Mouse (Mus musculus) lung, postnatal 0 days (tissue): ENCODE results near the gene Nosip. TPM values are rescaled to one million over a fixed set of nuclear protein-coding genes. Genes with fewer than 3 reads are reported as not detected.
A peak's percentile ranks its signal among the peaks of the same experiment; 100 is the strongest.
"Not testable (repeated sequence)": the region's sequence is repeated elsewhere in the genome, so short reads cannot be mapped to it uniquely, and the experiment has no call there.

Experiments
- ATAC-seq: fragments of 200-750 bp; cut with Nextera tagmentation; 2 replicates; pipeline ENCODE4 v1.8.0; 2017; ENCODE audit warnings: moderate library complexity
- DNase-seq: peaks from one replicate; pipeline ENCODE4 v3.0.0-alpha.2; 2016; ENCODE audit warnings: low spot score
- H3K27ac ChIP-seq: fragments of 300-500 bp; sonication (generic); 2 replicates; pipeline ENCODE4 v1.5.1; 2014; ENCODE audit warnings: antibody characterized with exemption, mild to moderate bottlenecking, low read length, mixed read lengths
- H3K27me3 ChIP-seq: fragments of 300-500 bp; sonication (generic); replicated peaks from 2 replicates; pipeline ENCODE4 v1.6.1; 2014; ENCODE audit warnings: low read length, mixed read lengths; ENCODE audit not compliant: insufficient read depth
- H3K36me3 ChIP-seq: fragments of 300-500 bp; sonication (generic); 2 replicates; pipeline ENCODE4 v1.6.1; 2014; ENCODE audit warnings: low read length, mixed read lengths; ENCODE audit not compliant: insufficient read depth
- H3K4me1 ChIP-seq: fragments of 300-500 bp; sonication (generic); 2 replicates; pipeline ENCODE4 v1.6.1; 2014; ENCODE audit warnings: antibody characterized with exemption, low read depth, low read length, mixed read lengths; ENCODE audit not compliant: insufficient read depth
- H3K4me2 ChIP-seq: fragments of 300-500 bp; sonication (generic); replicated peaks from 2 replicates; pipeline ENCODE4 v1.6.1; 2014; ENCODE audit warnings: low read depth, mild to moderate bottlenecking, low read length, moderate library complexity, mixed read lengths
- H3K4me3 ChIP-seq: fragments of 300-500 bp; sonication (generic); 2 replicates; pipeline ENCODE4 v1.5.1; 2014; ENCODE audit warnings: low read depth, low read length
- H3K9ac ChIP-seq: fragments of 300-500 bp; sonication (generic); replicated peaks from 2 replicates; pipeline ENCODE4 v1.6.1; 2014; ENCODE audit warnings: low read depth, mild to moderate bottlenecking
- H3K9me3 ChIP-seq: fragments of 300-500 bp; sonication (generic); 2 replicates; pipeline ENCODE4 v1.6.1; 2016; ENCODE audit warnings: low read length, mixed read lengths
- CTCF ChIP-seq: IDR thresholded peaks from 2 replicates; pipeline ENCODE4 v1.5.1; 2016; ENCODE audit warnings: antibody characterized with exemption, mild to moderate bottlenecking
- EP300 ChIP-seq: IDR thresholded peaks from 2 replicates; pipeline ENCODE4 v1.6.1; 2016; ENCODE audit warnings: antibody characterized with exemption, mild to moderate bottlenecking, control low read depth
- WGBS: fragments of 180-500 bp; shearing (Covaris S2); extraction: QIAGEN DNeasy Blood & Tissue Kit; methylation state at CpG from one replicate; pipeline ENCODE4 v1.1.7; 2014; 5-methylcytosine and 5-hydroxymethylcytosine counted together
- microRNA counts: library from miRNA; unstranded; fragments of <30 nt; microRNA quantifications from one replicate; lab custom pipeline; 2015
- microRNA-seq: library from miRNA; unstranded; fragments of <30 nt; microRNA quantifications from one replicate; pipeline ENCODE4, GENCODE M21; 2016
- polyA plus RNA-seq: library from polyadenylated mRNA; unstranded; fragments of >200 nt; fragmentation: Nextera tagmentation; extraction: Ambion mirVana; gene quantifications from 2 replicates; pipeline ENCODE4 v1.2.1, GENCODE M21; 2015

Nosip gene
- polyA plus RNA-seq, 1 experiment from 2014 or later: 62.8 TPM

- ATAC-seq (peak; percentile 82), DNase-seq (peak; percentile 100)
- H3K27ac ChIP-seq: peak within 1 kb of the TSS; percentile 70
- H3K4me1 ChIP-seq: peaks cover 12% of the 10 kb centered on the region; the same call in 1 of the 2 replicates
- WGBS: 1% methylated on average over 58 of the region's 59 CpGs
- peaks cover 26% of the 10 kb centered on the region; the same call in 1 of the 2 replicates for H3K36me3 ChIP-seq
- peak within 1 kb of the TSS; percentile 76 for H3K4me3 ChIP-seq
- TF ChIP-seq EP300: peak; percentile 66
- TF ChIP-seq CTCF: no peak
- peak within 1 kb of the TSS; percentile 73 for H3K4me2 ChIP-seq
- H3K9me3 ChIP-seq: no peaks in the 10 kb centered on the region
- peak within 1 kb of the TSS; percentile 82 for H3K9ac ChIP-seq
- H3K27me3 ChIP-seq: no peaks in the 10 kb centered on the region
Measured at GRCm38 (mm10) chr7:45124224-45125143, 62.3 kb downstream of the Nosip start, which contains the start of gene Rps11. TSS of gene Rps11 (minus strand) at chr7:45124439.

GRCm38 (mm10) chr7:45125144-45125600 is 62.9 kb downstream of the Nosip start:
- no peak overlapping the region for H3K27ac ChIP-seq
- 21% methylated on average over 7 of the region's 7 CpGs for WGBS
- peaks cover 12% of the 10 kb centered on the region; the same call in 1 of the 2 replicates for H3K4me1 ChIP-seq
- no peak overlapping the region for H3K9ac ChIP-seq
- H3K9me3 ChIP-seq: no peaks in the 10 kb centered on the region
- TF ChIP-seq CTCF: peak; percentile 40; the same call in 1 of the 2 replicates
- TF ChIP-seq EP300: no peak
- no peaks in the 10 kb centered on the region for H3K27me3 ChIP-seq
- no peak overlapping the region for H3K4me3 ChIP-seq
- peaks cover 21% of the 10 kb centered on the region; the same call in 1 of the 2 replicates for H3K36me3 ChIP-seq
- ATAC-seq (no peak), DNase-seq (no peak)
- no peak overlapping the region for H3K4me2 ChIP-seq

- not testable (repeated sequence) for H3K4me3 ChIP-seq, H3K4me2 ChIP-seq, H3K9me3 ChIP-seq, H3K9ac ChIP-seq, ATAC-seq, H3K27me3 ChIP-seq, DNase-seq, H3K27ac ChIP-seq
- Histone ChIP-seq H3K4me1 (peaks cover 12% of the 10 kb centered on the region; the same call in 1 of the 2 replicates), H3K36me3 (0 out of 2 replicates have a peak, but pooled peaks cover 17% of the 10 kb centered on the region)
- 64% methylated on average over 5 of the region's 5 CpGs for WGBS
Measured at GRCm38 (mm10) chr7:45125649-45126048, 63.4 kb downstream of the Nosip start.

GRCm38 (mm10) chr7:45126147-45126843 is 64.1 kb downstream of the Nosip start:
- Histone ChIP-seq H3K4me3 (no peak overlapping the region), H3K9me3 (no peaks in the 10 kb centered on the region), H3K27ac (no peak overlapping the region), H3K27me3 (no peaks in the 10 kb centered on the region), H3K9ac (no peak overlapping the region), H3K36me3 (0 out of 2 replicates have a peak, but pooled peaks cover 17% of the 10 kb centered on the region), H3K4me2 (no peak overlapping the region), H3K4me1 (peaks cover 12% of the 10 kb centered on the region; the same call in 1 of the 2 replicates)
- TF ChIP-seq CTCF: no peak
- no peak for TF ChIP-seq EP300
- DNase-seq: no peak
- ATAC-seq: no peak
- WGBS: 67% methylated on average over 17 of the region's 17 CpGs

- peak overlapping the region; percentile 69 for H3K4me2 ChIP-seq
- DNase-seq (no peak), ATAC-seq (no peak)
- TF ChIP-seq EP300: no peak
- 0 out of 2 replicates have a peak, but pooled peaks have one; percentile 31 for TF ChIP-seq CTCF
- H3K36me3 ChIP-seq: 0 out of 2 replicates have a peak, but pooled peaks cover 17% of the 10 kb centered on the region
- H3K4me3 ChIP-seq: peak overlapping the region; percentile 81; the same call in 1 of the 2 replicates
- 21% methylated on average over 21 of the region's 21 CpGs for WGBS
- no peaks in the 10 kb centered on the region for H3K9me3 ChIP-seq
- peaks cover 12% of the 10 kb centered on the region; the same call in 1 of the 2 replicates for H3K4me1 ChIP-seq
- H3K9ac ChIP-seq: peak overlapping the region; percentile 92
- H3K27me3 ChIP-seq: no peaks in the 10 kb centered on the region
- no peak overlapping the region for H3K27ac ChIP-seq
Measured at GRCm38 (mm10) chr7:45126844-45127699, 64.8 kb downstream of the Nosip start.

MicroRNAs within 50 kb of the gene (microRNA counts, 519-probe panel; counts per million panel counts)
- 5,767 counts per million, percentile 74 among the panel's probes with 10 or more counts for microRNA mmu-miR-150 (lab: Ali Mortazavi, UCI)

Small RNA genes within 50 kb of the gene (microRNA-seq; reads per million reads assigned to microRNA genes)
- gene Mir150: 234 reads per million, percentile 58 among the genes with 10 or more reads in this experiment
- gene Mir5121: 16.2 reads per million, percentile 28 among the genes with 10 or more reads in this experiment
- not detected for gene Mir7054

Other genes starting within 250 kb of the Nosip start
- gene Nup62, start 246.3 kb upstream of the Nosip start, polyA plus RNA-seq: 22.7 and 23.8 TPM in 2 replicates
- 1.9 and 2.3 TPM in 2 replicates for gene Il4i1, start 246.0 kb upstream of the Nosip start, polyA plus RNA-seq
- gene Atf5, start 245.8 kb upstream of the Nosip start, polyA plus RNA-seq: 6.0 and 6.1 TPM in 2 replicates
- gene Akt1s1, start 213.4 kb upstream of the Nosip start, polyA plus RNA-seq: 84.0 and 89.4 TPM in 2 replicates
- 73.2 and 84.0 TPM in 2 replicates for gene Tbc1d17, start 213.3 kb upstream of the Nosip start, polyA plus RNA-seq
- gene Pnkp, start 205.3 kb upstream of the Nosip start, polyA plus RNA-seq: 39.7 and 41.3 TPM in 2 replicates
- gene Ptov1, start 192.6 kb upstream of the Nosip start, polyA plus RNA-seq: 276 and 288 TPM in 2 replicates
- 54.2 and 62.5 TPM in 2 replicates for gene Med25, start 169.7 kb upstream of the Nosip start, polyA plus RNA-seq
- gene Fuz, start 166.3 kb upstream of the Nosip start, polyA plus RNA-seq: 15.1 and 18.3 TPM in 2 replicates
- 36.1 and 39.4 TPM in 2 replicates for gene Ap2a1, start 132.9 kb upstream of the Nosip start, polyA plus RNA-seq
- gene Tsks, start 119.2 kb upstream of the Nosip start, polyA plus RNA-seq: 0.44 and 0.57 TPM in 2 replicates
- gene Cpt1c, start 87.6 kb upstream of the Nosip start, polyA plus RNA-seq: 5.4 and 5.6 TPM in 2 replicates
- 146 and 159 TPM in 2 replicates for gene Prmt1, start 75.9 kb upstream of the Nosip start, polyA plus RNA-seq
- 90.4 and 96.5 TPM in 2 replicates for gene Irf3, start 64.8 kb upstream of the Nosip start, polyA plus RNA-seq
- gene Bcl2l12, start 63.7 kb upstream of the Nosip start, polyA plus RNA-seq: 29.0 and 33.2 TPM in 2 replicates
- 18.1 and 20.5 TPM in 2 replicates for gene Scaf1, start 46.1 kb upstream of the Nosip start, polyA plus RNA-seq
- gene Rras, start 44.5 kb upstream of the Nosip start, polyA plus RNA-seq: 160 TPM in 2 replicates
- 6.4 and 6.7 TPM in 2 replicates for gene Prr12, start 9.5 kb upstream of the Nosip start, polyA plus RNA-seq
- 36.8 and 40.8 TPM in 2 replicates for gene Prrg2, start 248 bp downstream of the Nosip start, polyA plus RNA-seq
- gene Rcn3, start 29.8 kb downstream of the Nosip start, polyA plus RNA-seq: 158 and 162 TPM in 2 replicates
- 138 and 143 TPM in 2 replicates for gene Fcgrt, start 41.4 kb downstream of the Nosip start, polyA plus RNA-seq
- gene Rps11, start 62.0 kb downstream of the Nosip start, polyA plus RNA-seq: 972 and 1,016 TPM in 2 replicates
- 1,107 and 1,148 TPM in 2 replicates for gene Rpl13a, start 66.3 kb downstream of the Nosip start, polyA plus RNA-seq
- 0.62 and 0.96 TPM in 2 replicates for gene Gm45713, start 73.8 kb downstream of the Nosip start, polyA plus RNA-seq
- 5.1 and 6.1 TPM in 2 replicates for gene Flt3l, start 74.0 kb downstream of the Nosip start, polyA plus RNA-seq
- 51.7 and 58.4 TPM in 2 replicates for gene Pih1d1, start 91.9 kb downstream of the Nosip start, polyA plus RNA-seq
- 26.7 and 26.8 TPM in 2 replicates for gene Aldh16a1, start 92.2 kb downstream of the Nosip start, polyA plus RNA-seq
- gene Slc17a7, start 101.5 kb downstream of the Nosip start, polyA plus RNA-seq: 0.56 and 0.65 TPM in 2 replicates
- gene Gfy, start 117.1 kb downstream of the Nosip start, polyA plus RNA-seq: not detected in 2 replicates
- gene Pth2, start 118.6 kb downstream of the Nosip start, polyA plus RNA-seq: not detected in 2 replicates
- gene Ccdc155, start 142.5 kb downstream of the Nosip start, polyA plus RNA-seq: 2.7 and 3.3 TPM in 2 replicates
- gene Dkkl1, start 149.7 kb downstream of the Nosip start, polyA plus RNA-seq: 0.93 and 1.1 TPM in 2 replicates
- gene Tead2, start 153.3 kb downstream of the Nosip start, polyA plus RNA-seq: 46.5 and 52.3 TPM in 2 replicates
- 9.1 and 9.8 TPM in 2 replicates for gene Cd37, start 176.7 kb downstream of the Nosip start, polyA plus RNA-seq
- not detected in 2 replicates for gene Slc6a16, start 178.7 kb downstream of the Nosip start, polyA plus RNA-seq
- not detected in 2 replicates for gene Slc6a21, start 215.1 kb downstream of the Nosip start, polyA plus RNA-seq